Mouse (Mus musculus): ENCODE results near the gene Angptl8.
"Not testable (repeated sequence)": the region's sequence is repeated elsewhere in the genome, so short reads cannot be mapped to it uniquely, and the experiment has no call there.

Gene Angptl8

GRCm38 (mm10) chr9:21849691-21850677, 14.7 kb downstream of the Angptl8 start:
- peak; percentile 46 for DNase-seq (ENCODE audit: low read depth, low spot score)

DNA sequence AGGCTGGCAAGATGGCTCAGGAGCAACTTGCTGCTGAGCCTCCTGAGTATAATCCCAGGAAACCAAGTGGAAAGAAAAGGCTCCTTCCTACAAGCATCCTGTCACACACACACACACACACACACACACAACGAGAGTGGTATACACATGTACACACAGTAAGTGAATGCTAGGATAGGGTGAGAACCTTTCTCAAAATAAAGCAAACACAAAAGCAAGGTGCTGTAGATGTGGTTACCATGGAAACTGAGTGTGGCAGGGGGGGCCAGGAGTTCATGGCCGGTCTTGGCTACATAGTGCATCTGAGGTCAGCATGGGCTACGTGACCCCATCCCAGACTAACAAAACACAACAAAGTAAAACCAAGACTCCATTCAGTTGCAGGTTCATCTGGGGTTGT, 15.8 kb downstream of the Angptl8 start:
- no peak for DNase-seq (ENCODE audit: low read depth, low spot score)

DNA sequence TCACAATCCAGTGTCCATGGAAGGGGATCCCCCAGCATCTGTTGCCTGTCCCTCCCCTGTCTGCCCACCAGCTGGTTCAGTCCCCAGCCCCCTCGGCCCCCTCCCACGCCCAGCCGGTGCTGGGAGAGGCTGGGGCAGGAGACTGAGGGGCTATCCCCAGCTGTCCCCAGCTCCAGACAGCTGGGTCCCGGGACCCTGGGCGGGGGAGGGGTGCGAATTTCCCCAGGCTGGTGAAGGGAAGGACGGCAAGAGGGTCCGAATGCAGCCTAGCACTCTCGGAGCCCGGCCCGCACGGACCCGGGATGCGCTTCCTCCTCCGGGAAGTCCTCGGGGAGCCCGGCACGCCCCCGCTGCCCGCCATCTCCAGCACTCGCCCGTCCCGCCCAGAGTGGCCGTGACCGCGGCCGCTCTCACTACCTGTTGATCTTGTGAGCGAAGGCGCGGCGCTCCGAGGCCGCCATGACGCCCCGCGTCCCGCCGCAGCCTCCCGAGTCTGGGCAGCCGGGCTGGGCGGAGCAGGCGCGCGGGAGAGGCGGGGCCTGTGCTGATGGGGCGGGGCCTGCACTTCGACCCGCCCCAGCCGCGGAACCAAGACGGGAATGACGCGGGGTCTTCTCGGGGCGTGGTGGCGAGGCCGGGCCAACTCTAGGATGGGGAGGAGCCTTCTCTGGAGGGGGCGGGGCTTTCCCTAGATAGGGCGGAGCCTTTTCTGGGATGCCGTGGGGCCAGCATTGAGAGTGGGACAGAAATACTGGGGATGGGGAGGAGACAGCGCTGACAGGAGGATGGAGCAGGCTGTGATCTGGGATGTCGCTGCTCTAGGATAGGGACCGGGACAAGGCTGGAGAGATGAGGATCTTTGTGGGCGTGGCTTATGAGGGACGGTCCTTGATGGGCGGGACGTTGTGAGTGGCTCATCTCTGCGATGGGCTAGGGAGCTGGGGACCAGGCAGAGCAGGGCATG, 17.1 kb downstream of the Angptl8 start, which contains the start of gene Dock6:
Dock6 (minus strand) TSS at position 508 of the 964 bp plus-strand sequence.
- DNase-seq (ENCODE audit: low read depth, low spot score) = peak; percentile 97

GRCm38 (mm10) chr9:21853961-21854360, 18.7 kb downstream of the Angptl8 start:
- DNase-seq (ENCODE audit: low read depth, low spot score) = no peak

DNA sequence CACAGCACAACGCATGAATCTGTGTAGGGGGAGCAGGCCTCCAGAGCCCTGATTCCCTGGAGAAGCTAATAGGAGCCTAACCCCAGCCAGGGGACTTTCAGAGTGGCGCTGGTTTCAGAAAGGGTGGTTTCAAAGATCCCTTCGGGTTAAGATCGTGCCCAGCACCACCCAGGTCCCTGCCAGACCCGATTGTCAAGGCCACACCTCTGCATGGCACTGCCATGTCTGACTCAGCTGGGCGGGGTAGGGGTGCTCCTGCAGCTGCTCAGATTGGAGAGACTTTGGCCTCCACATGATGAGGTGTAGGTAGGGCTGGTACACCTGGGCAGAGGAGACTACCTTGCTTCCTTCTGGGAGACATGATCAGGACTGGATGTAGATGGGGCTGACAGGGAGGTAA, 19.6 kb downstream of the Angptl8 start:
- DNase-seq (ENCODE audit: low read depth, low spot score) = no peak

GRCm38 (mm10) chr9:21857501-21857900, 22.2 kb downstream of the Angptl8 start:
- no peak for DNase-seq (ENCODE audit: low read depth, low spot score)

DNA sequence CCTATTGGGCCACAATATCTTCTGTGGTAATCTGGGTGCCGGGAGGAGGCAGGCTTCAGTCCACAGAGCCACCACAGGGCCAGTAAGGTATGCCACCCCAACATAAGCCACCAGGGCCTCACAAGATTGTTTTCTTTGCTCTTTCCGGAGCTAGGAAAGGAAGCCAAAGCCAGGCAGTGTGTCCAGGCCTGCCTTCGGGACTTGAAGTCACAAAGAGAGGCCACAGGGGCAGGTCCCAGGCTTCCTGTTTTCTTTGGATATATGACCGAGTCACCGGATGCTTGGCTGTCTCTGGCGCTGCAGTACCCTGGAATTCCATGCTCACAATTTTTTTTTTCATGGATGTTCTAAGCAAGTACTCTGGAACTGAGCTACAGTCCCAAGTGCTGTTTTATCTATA, 22.8 kb downstream of the Angptl8 start:
- no peak for DNase-seq (ENCODE audit: low read depth, low spot score)

DNA sequence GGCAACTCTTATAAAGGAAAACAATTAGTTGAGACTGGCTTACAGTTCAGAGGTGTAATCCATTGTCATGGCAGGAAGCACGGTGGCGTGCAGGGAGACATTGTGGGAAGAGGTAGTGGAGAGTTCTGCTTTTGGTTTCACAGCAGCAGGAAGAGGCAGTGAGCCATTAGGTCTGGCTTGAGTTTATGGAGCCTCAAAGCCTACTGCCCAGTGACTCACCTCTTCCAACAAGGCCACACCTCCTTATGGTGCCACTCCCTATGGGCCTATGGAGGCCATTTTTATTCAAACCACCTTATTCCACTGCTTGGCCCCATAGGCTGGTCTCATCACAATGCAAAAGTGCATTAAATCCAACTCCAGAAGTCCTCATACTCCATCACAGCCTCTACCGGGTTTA, 24.3 kb downstream of the Angptl8 start:
- DNase-seq (ENCODE audit: low read depth, low spot score) = peak; percentile 70

GRCm38 (mm10) chr9:21860349-21860748, 25.0 kb downstream of the Angptl8 start:
- not testable (repeated sequence) for DNase-seq (ENCODE audit: low read depth, low spot score)

- peak; percentile 79 for DNase-seq (ENCODE audit: low read depth, low spot score)
Observed at GRCm38 (mm10) chr9:21862181-21862580, 26.9 kb downstream of the Angptl8 start.

GRCm38 (mm10) chr9:21865673-21866398, 30.5 kb downstream of the Angptl8 start:
- DNase-seq (ENCODE audit: low read depth, low spot score) = no peak

GRCm38 (mm10) chr9:21866641-21867040, 31.3 kb downstream of the Angptl8 start:
- peak; percentile 79 for DNase-seq (ENCODE audit: low read depth, low spot score)

- no peak for DNase-seq (ENCODE audit: low read depth, low spot score)
Observed at GRCm38 (mm10) chr9:21867726-21868125, 32.4 kb downstream of the Angptl8 start.

- peak; percentile 70 for DNase-seq (ENCODE audit: low read depth, low spot score)
Observed at GRCm38 (mm10) chr9:21869290-21869689, 34.0 kb downstream of the Angptl8 start.

DNA sequence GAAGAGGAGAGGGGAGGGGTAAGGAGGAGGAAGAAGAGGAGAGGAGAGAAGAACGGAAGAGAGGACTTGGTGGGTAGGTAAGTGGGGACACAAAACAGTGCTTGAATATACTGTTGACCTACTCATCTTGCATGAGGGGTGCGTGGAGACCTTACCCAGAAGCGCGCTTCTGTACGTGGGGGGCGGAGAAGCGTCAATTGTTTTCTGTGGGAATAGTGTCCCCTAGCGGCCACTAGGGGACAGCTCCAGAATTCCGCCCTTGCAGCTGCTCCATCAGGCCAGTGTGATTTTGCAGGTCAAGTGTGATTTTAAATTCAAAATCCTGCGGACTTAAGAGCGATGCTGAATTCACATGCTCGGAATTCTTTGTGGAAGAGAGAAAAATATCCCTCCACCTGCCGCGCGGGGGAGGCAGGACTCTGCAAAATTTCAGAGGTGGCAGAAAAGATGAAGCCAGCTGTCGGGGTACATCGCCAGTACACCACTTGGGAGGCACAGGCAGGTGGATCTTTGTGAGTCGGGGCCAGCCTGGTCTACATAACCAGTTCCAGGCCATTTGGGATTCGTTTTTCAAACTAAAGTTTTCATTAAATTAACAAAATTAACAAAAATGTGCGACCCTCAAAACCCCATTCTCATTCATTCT, 35.7 kb downstream of the Angptl8 start:
- DNase-seq (ENCODE audit: low read depth, low spot score) = peak; percentile 76

- no peak for DNase-seq (ENCODE audit: low read depth, low spot score)
Observed at GRCm38 (mm10) chr9:21872204-21872603, 36.9 kb downstream of the Angptl8 start.

- DNase-seq (ENCODE audit: low read depth, low spot score) = peak; percentile 69
Observed at GRCm38 (mm10) chr9:21876601-21877000, 41.3 kb downstream of the Angptl8 start.
